Mouse (Mus musculus): Measurements from ENCODE around the gene D10Jhu81e. TPM values are rescaled to one million over a fixed set of nuclear protein-coding genes. Genes with fewer than 3 reads are reported as not detected.
"Not testable (repeated sequence)": the region's sequence is repeated elsewhere in the genome, so short reads cannot be mapped to it uniquely, and the experiment has no call there.

The D10Jhu81e gene
- 46.2 and 48.3 TPM in 2 replicates for polyA plus RNA-seq (2015; fragmentation: Nextera tagmentation; extraction: Ambion mirVana)

DNA sequence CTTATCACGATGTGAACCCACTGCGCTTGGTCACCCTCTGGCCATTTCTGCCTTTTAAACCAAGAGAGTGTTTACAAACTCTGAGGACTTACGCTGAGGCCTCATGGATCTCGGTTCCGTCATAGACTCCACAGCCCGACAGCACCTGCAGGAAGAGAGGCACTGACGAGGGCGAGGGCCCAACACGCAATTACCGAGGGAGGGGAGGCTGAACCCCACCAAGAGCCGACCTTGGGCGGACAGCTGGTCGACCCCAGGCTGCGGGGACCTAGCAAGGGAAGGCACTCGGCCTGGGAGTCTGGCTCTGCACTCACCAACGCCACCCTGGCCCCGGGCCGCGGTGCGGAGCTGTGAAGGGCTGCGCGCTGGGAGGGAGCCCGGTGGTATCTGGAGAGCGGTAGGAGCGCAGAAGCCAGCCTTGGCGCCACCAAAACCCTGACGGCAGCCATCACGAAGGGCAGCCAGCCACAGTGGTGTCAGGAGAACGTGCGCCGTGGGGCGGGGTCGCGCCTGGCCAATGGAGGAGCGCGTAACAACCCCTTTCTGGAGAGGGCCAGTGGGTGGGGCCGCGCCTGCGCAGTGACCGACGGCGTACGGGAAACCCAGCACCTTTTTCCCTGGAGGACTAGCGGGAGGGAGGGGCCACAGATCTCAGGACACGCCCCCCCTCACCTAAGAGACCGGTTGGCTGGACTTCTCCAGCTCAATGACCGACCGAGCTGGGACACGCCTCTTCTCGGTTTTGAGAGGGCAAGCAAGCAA lies at the start of gene D10Jhu81e:
D10Jhu81e (minus strand) TSS at position 502 of the 762 bp plus-strand sequence.
- Histone ChIP-seq H3K27ac (replicated peaks) (peak within 1 kb of the TSS; percentile 81), H3K36me3 (peaks cover 77% of the 10 kb centered on the region), H3K9me3 (no peaks in the 10 kb centered on the region), H3K4me2 (peak within 1 kb of the TSS; percentile 94), H3K9ac (peak within 1 kb of the TSS; percentile 96), H3K27me3 (replicated peaks) (no peaks in the 10 kb centered on the region), H3K4me1 (peaks cover 19% of the 10 kb centered on the region), H3K4me3 (peak within 1 kb of the TSS; percentile 92)
- WGBS: 2% methylated on average over 50 of the region's 50 CpGs
- peak; percentile 93 for ATAC-seq (ENCODE audit: extremely low read depth, insufficient number of reproducible peaks, low FRiP score, low TSS enrichment)

DNA sequence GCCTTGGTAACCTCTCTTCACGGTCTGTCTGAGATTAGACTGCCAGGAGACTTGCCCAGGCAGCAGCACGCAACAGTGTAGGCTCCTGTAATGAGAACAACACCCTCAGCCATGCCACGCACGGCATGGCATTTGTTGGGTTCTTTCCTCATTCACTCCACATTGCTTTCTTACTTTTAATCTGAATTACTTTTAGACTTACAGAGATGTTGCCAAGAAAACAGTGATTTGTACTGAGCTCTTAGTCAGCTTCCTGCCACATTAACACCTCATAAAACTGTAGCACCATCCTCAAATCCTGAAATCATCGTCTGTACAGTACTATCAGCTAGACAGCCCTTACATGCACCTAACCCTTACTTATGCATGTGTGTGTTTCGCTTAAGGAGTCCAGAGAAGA lies 49.0 kb upstream of the D10Jhu81e start:
- H3K4me1 ChIP-seq: peaks cover 9% of the 10 kb centered on the region
- WGBS: 82% methylated on average over 6 of the region's 6 CpGs
- H3K36me3 ChIP-seq: peaks cover 87% of the 10 kb centered on the region
- no peak overlapping the region for H3K4me2 ChIP-seq
- no peak overlapping the region for H3K27ac ChIP-seq (replicated peaks)
- ATAC-seq (ENCODE audit: extremely low read depth, insufficient number of reproducible peaks, low FRiP score, low TSS enrichment): no peak
- H3K4me3 ChIP-seq: no peak overlapping the region
- no peaks in the 10 kb centered on the region for H3K27me3 ChIP-seq (replicated peaks)
- no peak overlapping the region for H3K9ac ChIP-seq
- no peaks in the 10 kb centered on the region for H3K9me3 ChIP-seq

DNA sequence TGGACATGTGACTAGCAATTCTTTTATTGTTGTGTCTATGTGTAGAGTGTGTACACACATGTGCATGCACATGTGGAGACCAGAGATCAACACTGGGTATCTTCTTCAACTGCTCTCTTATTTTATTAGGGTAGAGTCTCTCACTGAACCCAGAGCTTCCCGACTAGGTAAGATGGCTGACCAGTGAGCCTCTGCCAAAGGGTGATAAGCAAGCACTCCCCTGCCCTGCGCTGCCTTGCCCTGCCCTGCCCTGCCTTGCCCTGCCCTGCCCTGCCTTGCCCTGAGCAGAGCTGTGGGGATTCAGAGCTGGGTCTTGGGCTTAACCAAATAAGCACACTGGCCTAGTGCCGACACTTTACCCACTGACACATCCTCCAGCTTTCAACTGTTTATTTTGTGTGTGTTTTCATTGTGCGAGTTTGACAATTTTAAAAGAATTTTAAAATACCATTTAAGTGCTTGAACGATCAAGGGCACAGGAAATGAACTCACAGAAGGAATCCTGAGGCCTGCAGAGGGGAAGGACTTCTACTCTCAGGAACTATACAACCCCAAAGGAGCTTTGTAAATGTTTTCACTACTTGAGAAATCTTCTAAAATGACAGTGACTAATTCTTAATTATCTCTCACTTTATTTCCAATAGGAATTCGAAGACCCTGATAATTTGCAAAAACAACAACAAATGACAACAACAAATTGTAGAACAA lies 46.9 kb upstream of the D10Jhu81e start:
- Histone ChIP-seq H3K9ac (no peak overlapping the region), H3K9me3 (no peaks in the 10 kb centered on the region), H3K4me3 (no peak overlapping the region), H3K4me1 (no peaks in the 10 kb centered on the region), H3K36me3 (peaks cover 98% of the 10 kb centered on the region), H3K27ac (replicated peaks) (no peak overlapping the region), H3K4me2 (no peak overlapping the region), H3K27me3 (replicated peaks) (no peaks in the 10 kb centered on the region)
- WGBS: 76% methylated on average over 6 of the region's 6 CpGs
- no peak for ATAC-seq (ENCODE audit: extremely low read depth, insufficient number of reproducible peaks, low FRiP score, low TSS enrichment)

DNA sequence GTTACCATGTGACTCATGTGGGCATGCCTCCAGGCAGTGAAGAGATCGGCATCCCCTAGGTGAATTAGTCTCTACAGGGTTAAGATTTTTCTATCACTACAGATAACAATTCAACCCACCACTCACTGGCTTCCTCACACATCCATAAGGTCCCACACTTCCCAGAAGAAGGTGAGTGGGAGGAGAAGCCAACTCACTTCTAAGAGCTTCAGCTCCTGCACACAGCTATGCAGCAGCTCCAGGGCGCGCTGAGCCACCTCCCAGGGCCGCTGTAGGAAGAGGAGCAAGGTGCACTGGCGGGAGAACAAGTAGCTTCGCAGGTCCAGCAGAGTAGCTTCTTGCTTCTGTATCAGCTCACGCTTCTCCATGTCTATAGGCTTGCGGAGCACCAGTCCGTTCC lies 44.8 kb upstream of the D10Jhu81e start:
- H3K4me3 ChIP-seq: no peak overlapping the region
- no peak overlapping the region for H3K9ac ChIP-seq
- no peak for ATAC-seq (ENCODE audit: extremely low read depth, insufficient number of reproducible peaks, low FRiP score, low TSS enrichment)
- no peaks in the 10 kb centered on the region for H3K27me3 ChIP-seq (replicated peaks)
- H3K9me3 ChIP-seq: no peaks in the 10 kb centered on the region
- H3K4me2 ChIP-seq: no peak overlapping the region
- WGBS: 94% methylated on average over 9 of the region's 9 CpGs
- H3K4me1 ChIP-seq: no peaks in the 10 kb centered on the region
- H3K36me3 ChIP-seq: peaks cover 100% of the 10 kb centered on the region
- no peak overlapping the region for H3K27ac ChIP-seq (replicated peaks)

DNA sequence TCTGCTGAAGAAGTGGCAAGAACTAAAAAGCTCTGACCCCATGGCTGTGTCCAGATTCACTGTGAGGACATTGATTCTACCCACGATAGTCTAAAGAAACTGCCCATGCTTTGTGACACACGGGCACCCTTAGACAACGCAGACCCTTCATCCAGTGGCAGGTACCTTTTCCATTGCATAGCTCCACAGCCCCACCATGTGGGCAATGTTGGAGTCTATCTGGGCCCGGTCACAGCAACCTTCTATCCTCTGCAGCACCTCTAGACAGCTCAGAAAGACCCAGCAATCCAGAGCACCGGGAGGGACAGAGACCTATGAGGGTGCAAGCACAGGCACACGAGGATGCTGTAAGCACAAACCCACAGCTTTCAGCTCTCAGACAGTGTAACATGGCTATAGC lies 41.7 kb upstream of the D10Jhu81e start:
- no peak overlapping the region for H3K27ac ChIP-seq (replicated peaks)
- no peaks in the 10 kb centered on the region for H3K27me3 ChIP-seq (replicated peaks)
- no peak overlapping the region for H3K4me3 ChIP-seq
- H3K9me3 ChIP-seq: no peaks in the 10 kb centered on the region
- peaks cover 99% of the 10 kb centered on the region for H3K36me3 ChIP-seq
- H3K4me1 ChIP-seq: no peaks in the 10 kb centered on the region
- H3K9ac ChIP-seq: no peak overlapping the region
- 69% methylated on average over 6 of the region's 6 CpGs for WGBS
- no peak overlapping the region for H3K4me2 ChIP-seq
- no peak for ATAC-seq (ENCODE audit: extremely low read depth, insufficient number of reproducible peaks, low FRiP score, low TSS enrichment)

DNA sequence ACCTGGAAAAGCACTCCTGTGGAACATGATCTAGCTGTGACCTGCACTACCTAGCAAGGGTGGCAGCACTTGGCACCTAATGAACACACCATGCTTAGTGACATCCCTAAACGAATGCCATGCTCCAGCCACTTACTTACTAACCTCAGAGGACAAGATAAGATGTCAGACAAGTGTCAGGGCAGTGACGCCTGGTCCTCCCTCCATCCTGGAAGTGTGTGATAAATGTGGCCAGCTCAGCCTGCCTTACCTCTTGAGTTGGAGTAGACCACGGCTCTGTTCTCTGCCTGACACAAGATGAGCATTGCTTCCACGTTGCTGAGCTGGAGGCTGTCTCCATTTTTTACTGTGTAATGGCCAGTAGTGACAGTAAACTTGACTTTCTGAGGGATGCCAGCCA lies 31.6 kb upstream of the D10Jhu81e start:
- no peaks in the 10 kb centered on the region for H3K27me3 ChIP-seq (replicated peaks)
- no peak for ATAC-seq (ENCODE audit: extremely low read depth, insufficient number of reproducible peaks, low FRiP score, low TSS enrichment)
- peaks cover 98% of the 10 kb centered on the region for H3K36me3 ChIP-seq
- no peak overlapping the region for H3K4me2 ChIP-seq
- no peak overlapping the region for H3K4me3 ChIP-seq
- H3K9ac ChIP-seq: no peak overlapping the region
- no peak overlapping the region for H3K27ac ChIP-seq (replicated peaks)
- H3K4me1 ChIP-seq: no peaks in the 10 kb centered on the region
- H3K9me3 ChIP-seq: no peaks in the 10 kb centered on the region
- 69% methylated on average over 4 of the region's 4 CpGs for whole genome bisulfite sequencing

DNA sequence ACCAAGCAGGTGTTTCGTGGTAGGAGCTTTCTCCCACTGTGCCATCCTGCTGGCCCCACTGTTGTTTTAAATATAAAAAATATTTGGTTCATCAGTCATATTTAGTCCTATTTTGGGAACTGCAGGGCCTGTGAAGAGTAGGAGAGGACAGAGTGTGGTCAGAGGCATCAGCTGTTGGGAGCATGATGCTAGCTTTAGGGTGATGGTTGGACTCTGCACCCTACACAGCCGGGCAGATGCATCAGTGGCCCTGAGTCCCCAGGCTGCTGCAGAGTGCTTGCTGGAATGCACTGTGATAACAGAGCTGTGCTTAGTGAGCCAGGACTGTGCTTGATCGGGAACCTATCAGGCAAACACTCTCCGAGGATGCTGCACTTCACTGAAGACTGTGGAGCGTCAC lies 23.4 kb upstream of the D10Jhu81e start:
- Histone ChIP-seq H3K4me2 (no peak overlapping the region), H3K4me1 (no peaks in the 10 kb centered on the region), H3K9ac (no peak overlapping the region), H3K4me3 (no peak overlapping the region), H3K27ac (replicated peaks) (no peak overlapping the region), H3K36me3 (peaks cover 100% of the 10 kb centered on the region), H3K27me3 (replicated peaks) (no peaks in the 10 kb centered on the region), H3K9me3 (no peaks in the 10 kb centered on the region)
- 73% methylated on average over 5 of the region's 5 CpGs for WGBS
- ATAC-seq (ENCODE audit: extremely low read depth, insufficient number of reproducible peaks, low FRiP score, low TSS enrichment): no peak

DNA sequence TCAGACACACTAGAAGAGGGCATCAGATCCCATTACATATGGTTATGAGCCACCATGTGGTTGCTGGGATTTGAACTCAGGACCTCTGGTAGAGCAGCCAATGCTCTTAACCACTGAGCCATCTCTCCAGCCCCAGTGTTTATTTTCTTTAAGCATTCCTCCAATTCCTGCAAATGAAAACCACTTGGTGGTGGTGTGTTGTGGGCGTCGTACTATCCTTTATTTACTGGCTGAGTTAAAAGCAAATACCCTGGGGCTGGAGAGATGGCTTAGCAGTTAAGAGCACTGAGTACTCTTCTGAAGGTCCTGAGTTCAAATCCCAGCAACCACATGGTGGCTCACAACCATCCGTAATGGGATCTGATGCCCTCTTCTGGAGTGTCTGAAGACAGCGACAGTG lies 16.5 kb upstream of the D10Jhu81e start:
- H3K9me3 ChIP-seq; H3K4me3 ChIP-seq; H3K27me3 ChIP-seq (replicated peaks); H3K9ac ChIP-seq; H3K4me2 ChIP-seq; H3K27ac ChIP-seq (replicated peaks); ATAC-seq (ENCODE audit: extremely low read depth, insufficient number of reproducible peaks, low FRiP score, low TSS enrichment): not testable (repeated sequence)
- 85% methylated on average over 4 of the region's 4 CpGs for WGBS
- H3K4me1 ChIP-seq: peaks cover 13% of the 10 kb centered on the region
- H3K36me3 ChIP-seq: peaks cover 65% of the 10 kb centered on the region

DNA sequence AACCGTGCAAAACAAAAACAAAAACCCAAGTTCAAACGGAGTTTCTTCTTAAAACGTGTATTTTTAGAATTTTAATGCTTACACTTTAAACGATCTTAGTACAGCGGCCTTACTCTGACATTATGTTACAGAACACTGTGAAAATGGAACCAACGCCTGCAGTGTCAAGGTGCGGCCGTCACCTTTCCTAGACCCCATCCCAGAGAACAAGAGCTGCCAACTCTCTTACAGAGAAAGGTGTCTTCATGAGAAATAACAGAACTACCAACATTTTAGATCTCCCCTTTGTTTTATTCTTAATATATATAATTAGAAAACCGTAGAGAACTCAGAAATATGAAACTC lies 15.8 kb upstream of the D10Jhu81e start:
- peaks cover 13% of the 10 kb centered on the region for H3K4me1 ChIP-seq
- whole genome bisulfite sequencing: 18% methylated on average over 9 of the region's 9 CpGs
- H3K36me3 ChIP-seq: peaks cover 65% of the 10 kb centered on the region
- no peaks in the 10 kb centered on the region for H3K9me3 ChIP-seq
- H3K27ac ChIP-seq (replicated peaks): peak overlapping the region; percentile 76
- peak overlapping the region; percentile 98 for H3K4me2 ChIP-seq
- ATAC-seq (ENCODE audit: extremely low read depth, insufficient number of reproducible peaks, low FRiP score, low TSS enrichment): no peak
- peak overlapping the region; percentile 85 for H3K9ac ChIP-seq
- peak overlapping the region; percentile 86 for H3K4me3 ChIP-seq
- no peaks in the 10 kb centered on the region for H3K27me3 ChIP-seq (replicated peaks)

DNA sequence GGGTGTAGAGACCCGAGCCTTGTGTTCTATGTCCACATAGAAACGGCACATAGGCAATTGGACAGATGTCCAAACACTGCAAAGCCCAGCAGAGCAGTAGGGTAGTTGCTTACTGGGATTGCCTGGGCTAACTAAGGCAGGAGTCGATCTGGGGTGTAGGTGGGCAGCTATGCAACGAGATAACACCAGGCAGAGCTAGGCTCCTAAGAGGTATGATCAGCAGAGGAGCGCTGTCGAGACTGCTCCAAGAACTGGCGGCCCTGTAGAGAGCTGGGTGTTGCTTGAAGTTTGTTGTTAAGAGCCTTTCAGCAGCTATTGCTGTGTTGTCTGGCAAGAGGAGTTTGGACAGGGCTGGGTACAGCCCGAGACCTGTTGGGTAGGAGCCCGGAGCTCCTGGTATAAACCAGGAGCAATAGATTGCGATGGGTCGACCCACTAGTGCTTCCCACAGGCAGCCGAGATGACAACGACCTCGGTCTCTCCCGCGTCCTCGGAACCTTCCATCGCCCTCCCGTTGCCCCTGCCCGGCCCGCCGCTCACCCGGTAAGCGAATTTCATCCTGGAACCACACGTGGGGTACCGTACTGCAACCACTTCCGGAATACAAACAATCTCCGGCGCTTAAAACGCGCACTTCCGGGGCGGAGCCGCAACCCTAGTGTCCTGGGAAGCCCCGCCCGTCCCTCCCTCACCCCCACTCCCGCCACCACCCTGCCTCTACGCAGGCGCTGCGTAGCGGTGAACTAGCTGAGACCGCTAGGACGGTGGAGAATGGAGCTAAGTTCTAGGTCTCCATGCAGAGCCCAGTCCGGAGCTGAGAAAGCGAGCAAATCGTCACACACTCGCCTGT lies 15.2 kb upstream of the D10Jhu81e start, which contains the start of gene Pwp2:
Pwp2 (minus strand) TSS at position 619 of the 850 bp plus-strand sequence.
- H3K27me3 ChIP-seq (replicated peaks): no peaks in the 10 kb centered on the region
- peak within 1 kb of the TSS; percentile 85 for H3K9ac ChIP-seq
- H3K4me2 ChIP-seq: peak within 1 kb of the TSS; percentile 98
- peak within 1 kb of the TSS; percentile 86 for H3K4me3 ChIP-seq
- ATAC-seq (ENCODE audit: extremely low read depth, insufficient number of reproducible peaks, low FRiP score, low TSS enrichment): peak; percentile 77
- peaks cover 65% of the 10 kb centered on the region for H3K36me3 ChIP-seq
- peaks cover 13% of the 10 kb centered on the region for H3K4me1 ChIP-seq
- H3K27ac ChIP-seq (replicated peaks): peak within 1 kb of the TSS; percentile 76
- H3K9me3 ChIP-seq: no peaks in the 10 kb centered on the region
- 1% methylated on average over 47 of the region's 47 CpGs for WGBS

DNA sequence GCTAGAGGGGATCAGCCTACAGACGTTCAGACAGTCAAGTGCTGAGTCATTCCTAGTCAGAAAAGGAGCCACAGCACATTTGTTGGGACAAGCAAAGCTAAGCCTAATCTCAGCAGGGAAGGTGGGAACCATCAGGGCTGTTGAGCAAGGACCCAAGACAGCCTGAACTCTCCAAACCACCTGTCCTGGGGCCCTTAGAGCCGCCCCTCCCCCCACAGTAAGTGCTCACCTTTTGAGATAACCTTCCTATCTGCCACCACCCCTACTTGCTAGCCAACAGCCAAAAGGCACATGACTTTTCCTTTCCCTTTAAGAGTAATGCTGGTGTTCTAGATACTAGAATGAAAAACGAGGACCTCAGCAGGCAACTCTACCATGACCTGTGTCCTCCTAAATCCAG lies 14.0 kb upstream of the D10Jhu81e start:
- 63% methylated on average over 3 of the region's 3 CpGs for WGBS
- H3K9ac ChIP-seq: no peak overlapping the region
- peaks cover 13% of the 10 kb centered on the region for H3K4me1 ChIP-seq
- H3K9me3 ChIP-seq: no peaks in the 10 kb centered on the region
- no peak overlapping the region for H3K27ac ChIP-seq (replicated peaks)
- 0 out of 2 replicates have a peak overlapping the region, but pooled peaks have one; percentile 86 for H3K4me3 ChIP-seq
- ATAC-seq (ENCODE audit: extremely low read depth, insufficient number of reproducible peaks, low FRiP score, low TSS enrichment): no peak
- peaks cover 65% of the 10 kb centered on the region for H3K36me3 ChIP-seq
- H3K27me3 ChIP-seq (replicated peaks): no peaks in the 10 kb centered on the region
- 0 out of 2 replicates have a peak overlapping the region, but pooled peaks have one; percentile 98 for H3K4me2 ChIP-seq

All from heart, embryonic 13.5 days (tissue).